Comparison of ENCODE assay signal across 12 mouse cellular contexts in genomic region chr17:25609506-25609828, GRCm38 (mm10). TPM values are rescaled to one million over a fixed set of nuclear protein-coding genes. Genes with fewer than 3 reads are reported as not detected.
DNase-seq lines count a peak whose midpoint lies in the region; ATAC-seq and TF ChIP-seq lines count a peak whose summit lies in the region.
"Had no signal": no experiment of that assay in that cellular context is flagged by ENCODE, and none has a peak within 500 bp of the region (broad histone marks: within the 10 kb centered on the region; RNA-seq: fewer than 3 reads in every experiment).

No protein-coding gene starts in this region.

- 75% methylated on average over 3 of the region's 3 CpGs for WGBS in intestine, embryonic 14.5 days
- 67% methylated on average over 3 of the region's 3 CpGs for WGBS in intestine, embryonic 15.5 days
- WGBS in forebrain, embryonic 15.5 days, result 18% methylated on average over 3 of the region's 3 CpGs
- 37% methylated on average over 3 of the region's 3 CpGs for WGBS in midbrain, embryonic 14.5 days

- no peaks in the 10 kb centered on the region for H3K27me3 ChIP-seq in intestine, embryonic 14.5 days (replicated peaks; ENCODE audit: control insufficient read depth, insufficient read depth, low read length)
- H3K27me3 ChIP-seq in intestine, embryonic 15.5 days (replicated peaks), result no peaks in the 10 kb centered on the region
- no peaks in the 10 kb centered on the region for H3K27me3 ChIP-seq in forebrain, embryonic 15.5 days
- H3K27me3 ChIP-seq in midbrain, embryonic 14.5 days (ENCODE audit: control insufficient read depth, insufficient read depth, low read length), result no peaks in the 10 kb centered on the region
- H3K27me3 ChIP-seq: liver, embryonic 12.5 days had no signal

- no peaks in the 10 kb centered on the region for H3K9me3 ChIP-seq in intestine, embryonic 14.5 days (ENCODE audit: control insufficient read depth, low read length)
- no peaks in the 10 kb centered on the region for H3K9me3 ChIP-seq in intestine, embryonic 15.5 days
- no peaks in the 10 kb centered on the region for H3K9me3 ChIP-seq in forebrain, embryonic 15.5 days
- H3K9me3 ChIP-seq in midbrain, embryonic 14.5 days (ENCODE audit: control insufficient read depth, low read length), result no peaks in the 10 kb centered on the region
- H3K9me3 ChIP-seq: liver, embryonic 12.5 days had no signal

- no peak overlapping the region for H3K4me2 ChIP-seq in intestine, embryonic 14.5 days (ENCODE audit: low read length)
- H3K4me2 ChIP-seq in intestine, embryonic 15.5 days (replicated peaks), result no peak overlapping the region
- H3K4me2 ChIP-seq in forebrain, embryonic 15.5 days (replicated peaks), result no peak overlapping the region
- no peak overlapping the region for H3K4me2 ChIP-seq in midbrain, embryonic 14.5 days (ENCODE audit: low read length)
- H3K4me2 ChIP-seq: liver, embryonic 12.5 days had no signal

- TF ChIP-seq POLR2A in brain, embryonic 14.5 days (IDR thresholded peaks at IDR 0.05; ENCODE audit: borderline replicate concordance, extremely low read depth, insufficient read depth, insufficient read length, poor library complexity, severe bottlenecking), result no peak

- H3K36me3 ChIP-seq in intestine, embryonic 14.5 days (ENCODE audit: control insufficient read depth, insufficient read depth, low read length), result peaks cover 18% of the 10 kb centered on the region; the same call in 1 of the 2 replicates
- H3K36me3 ChIP-seq in intestine, embryonic 15.5 days, result no peaks in the 10 kb centered on the region
- H3K36me3 ChIP-seq in forebrain, embryonic 15.5 days, result no peaks in the 10 kb centered on the region; the same call in 1 of the 2 replicates
- H3K36me3 ChIP-seq in midbrain, embryonic 14.5 days (ENCODE audit: control insufficient read depth, insufficient read depth, low read length), result peaks cover 10% of the 10 kb centered on the region; the same call in 1 of the 2 replicates

- H3K27ac ChIP-seq in intestine, embryonic 14.5 days (ENCODE audit: low read depth), result peak overlapping the region; percentile 43; the same call in 1 of the 2 replicates
- no peak overlapping the region for H3K27ac ChIP-seq in intestine, embryonic 15.5 days
- peak overlapping the region; percentile 74 for H3K27ac ChIP-seq in forebrain, embryonic 15.5 days (replicated peaks)
- H3K27ac ChIP-seq in midbrain, embryonic 14.5 days (replicated peaks; ENCODE audit: low read depth, low read length), result peak overlapping the region; percentile 37; the same call in 1 of the 2 replicates
- H3K27ac ChIP-seq: liver, embryonic 12.5 days had no signal

- no peak for TF ChIP-seq CTCF in brain, embryonic 14.5 days (IDR thresholded peaks at IDR 0.05; ENCODE audit: borderline replicate concordance, extremely low read depth, insufficient read depth, insufficient read length)

- DNase-seq in intestine, embryonic 14.5 days (ENCODE audit: low spot score), result no peak
- peak; percentile 88 for DNase-seq in brain, embryonic 14.5 days (ENCODE audit: low read depth)
- DNase-seq in midbrain, embryonic 14.5 days, result peak; percentile 45
- no peak for DNase-seq in adrenal gland, postnatal 14 days
- no peak for DNase-seq in spleen, postnatal 10 days (ENCODE audit: low spot score in 2 of 2)
- DNase-seq in spleen, postnatal 36 days (ENCODE audit: low spot score in 2 of 2), result no peak
- DNase-seq: kidney, adult 11 months had no signal

- no peak overlapping the region for H3K9ac ChIP-seq in intestine, embryonic 14.5 days (ENCODE audit: low read length)
- H3K9ac ChIP-seq in intestine, embryonic 15.5 days, result no peak overlapping the region
- no peak overlapping the region for H3K9ac ChIP-seq in forebrain, embryonic 15.5 days (replicated peaks)
- H3K9ac ChIP-seq in midbrain, embryonic 14.5 days (replicated peaks; ENCODE audit: low read length), result no peak overlapping the region
- H3K9ac ChIP-seq: liver, embryonic 12.5 days had no signal

- ATAC-seq in intestine, embryonic 14.5 days (replicated peaks; ENCODE audit: low FRiP score, low TSS enrichment, low read depth), result no peak
- no peak for ATAC-seq in intestine, embryonic 15.5 days
- ATAC-seq in forebrain, embryonic 15.5 days (replicated peaks), result peak; percentile 62
- peak; percentile 34; the same call in 1 of the 2 replicates for ATAC-seq in midbrain, embryonic 14.5 days (ENCODE audit: low FRiP score, low TSS enrichment)
- ATAC-seq: activated CD4-positive, CD25-positive, alpha-beta regulatory T cell, adult 4 months; liver, embryonic 12.5 days had no signal

- no peak overlapping the region for H3K4me3 ChIP-seq in intestine, embryonic 14.5 days (ENCODE audit: low read depth, low read length)
- H3K4me3 ChIP-seq in intestine, embryonic 15.5 days (replicated peaks), result no peak overlapping the region
- no peak overlapping the region for H3K4me3 ChIP-seq in forebrain, embryonic 15.5 days
- no peak overlapping the region for H3K4me3 ChIP-seq in midbrain, embryonic 14.5 days (replicated peaks; ENCODE audit: low read depth, low read length)
- H3K4me3 ChIP-seq: liver, embryonic 12.5 days had no signal

- H3K4me1 ChIP-seq in intestine, embryonic 14.5 days (replicated peaks; ENCODE audit: control insufficient read depth, insufficient read depth, low read length), result peaks cover 22% of the 10 kb centered on the region
- H3K4me1 ChIP-seq in intestine, embryonic 15.5 days (replicated peaks), result peaks cover 16% of the 10 kb centered on the region; the same call in 1 of the 2 replicates
- peaks cover 36% of the 10 kb centered on the region for H3K4me1 ChIP-seq in forebrain, embryonic 15.5 days
- peaks cover 19% of the 10 kb centered on the region for H3K4me1 ChIP-seq in midbrain, embryonic 14.5 days (ENCODE audit: control insufficient read depth, insufficient read depth, low read length)

RNA-seq across cellular contexts. Expression of gene Lmf1, which starts 30.6 kb away (rescaled TPM):
- polyA plus RNA-seq in intestine, embryonic 14.5 days (2014; fragmentation: Nextera tagmentation; extraction: Ambion mirVana), result 31.3 and 33.5 TPM in 2 replicates
- 33.0 and 35.9 TPM in 2 replicates for polyA plus RNA-seq in intestine, embryonic 15.5 days (2015; fragmentation: Nextera tagmentation; extraction: Ambion mirVana)
- polyA plus RNA-seq in brain, embryonic 14.5 days (2012; rRNA removed), result 11.7 and 16.0 TPM in 2 replicates
- 17.0 and 18.1 TPM in 2 replicates for polyA plus RNA-seq in forebrain, embryonic 15.5 days (2015; fragmentation: Nextera tagmentation; extraction: Ambion mirVana)
- polyA plus RNA-seq in midbrain, embryonic 14.5 days (2014; fragmentation: Nextera tagmentation; extraction: Ambion mirVana), result 19.5 and 20.8 TPM in 2 replicates
- total RNA-seq in adrenal gland, postnatal 14 days (2021), result 40.2 and 40.6 TPM in 2 replicates

RNA-seq across cellular contexts. Expression of gene Sox8, which starts 39.0 kb away (rescaled TPM):
- polyA plus RNA-seq in intestine, embryonic 14.5 days (2014; fragmentation: Nextera tagmentation; extraction: Ambion mirVana), result 9.1 and 9.4 TPM in 2 replicates
- 5.8 and 6.1 TPM in 2 replicates for polyA plus RNA-seq in intestine, embryonic 15.5 days (2015; fragmentation: Nextera tagmentation; extraction: Ambion mirVana)
- 17.6 and 17.9 TPM in 2 replicates for polyA plus RNA-seq in brain, embryonic 14.5 days (2012; rRNA removed)
- 24.0 and 26.9 TPM in 2 replicates for polyA plus RNA-seq in forebrain, embryonic 15.5 days (2015; fragmentation: Nextera tagmentation; extraction: Ambion mirVana)
- polyA plus RNA-seq in midbrain, embryonic 14.5 days (2014; fragmentation: Nextera tagmentation; extraction: Ambion mirVana), result 8.0 and 13.5 TPM in 2 replicates
- 1.4 and 1.6 TPM in 2 replicates for total RNA-seq in adrenal gland, postnatal 14 days (2021)
- total RNA-seq: MEL had no signal

Comparison
In these comparisons a context has a peak if more than half of its experiments do, and no peak if none do; other contexts are left out.
1. ATAC-seq: peak in forebrain, embryonic 15.5 days (single experiment) and midbrain, embryonic 14.5 days (single experiment); none in intestine, embryonic 14.5 days (single experiment) and intestine, embryonic 15.5 days (single experiment).
2. DNase-seq: peak in brain, embryonic 14.5 days (single experiment) and midbrain, embryonic 14.5 days (single experiment); none in intestine, embryonic 14.5 days (single experiment), adrenal gland, postnatal 14 days (single experiment), spleen, postnatal 10 days (0 of 2) and spleen, postnatal 36 days (0 of 2).